Mouse (Mus musculus) left cerebral cortex, adult 2 months (tissue): ENCODE data around the gene Adss. TPM values are rescaled to one million over a fixed set of nuclear protein-coding genes. Genes with fewer than 3 reads are reported as not detected.
A peak's percentile ranks its signal among the peaks of the same experiment; 100 is the strongest.
"Not testable (repeated sequence)": the region's sequence is repeated elsewhere in the genome, so short reads cannot be mapped to it uniquely, and the experiment has no call there.

ENCODE experiments used
- DNase-seq, 2 experiments: peaks; one replicate each; pipeline ENCODE4 v3.0.0; 2021 to 2022; ENCODE audit warnings: low spot score in 2 of 2, mixed read lengths in 1 of 2; ENCODE audit errors: extremely low spot score in 1 of 2
- H3K27ac ChIP-seq: fragments of 200-600 bp; 2 replicates; pipeline ENCODE4 v1.8.1; 2022
- H3K4me3 ChIP-seq: fragments of 200-600 bp; 2 replicates; pipeline ENCODE4 v1.8.1; 2022
- CTCF ChIP-seq: fragments of 200-600 bp; IDR thresholded peaks from 2 replicates; pipeline ENCODE4 v1.8.1; 2022; ENCODE audit warnings: antibody characterized with exemption, mild to moderate bottlenecking, moderate library complexity
- intact Hi-C: fragments of 180-260 bp; cut with DNase I; formaldehyde crosslinking; loops from one replicate; pipeline ENCODE4 v1.15.1; 2025
- long read RNA-seq, 2 experiments: library from polyadenylated mRNA; stranded (forward); transcript quantifications; one replicate each; pipeline ENCODE4 v2.0.0; 2021; ENCODE audit warnings: borderline mapping rate in 2 of 2
- total RNA-seq, 2 experiments: library from RNA; stranded (reverse); gene quantifications; 2 replicates each; pipeline ENCODE4 v1.2.3; 2021

The Adss gene
- 10 to 100 TPM; 67.1 to 71.4 TPM for total RNA-seq
- long read RNA-seq, experiment 1, transcript Adss-201 (13 exons, 2,771 nt): major isoform, 84 of 111 reads
- long read RNA-seq, experiment 1, partial matches to known transcripts: 2 of 111 reads
- long read RNA-seq, experiment 1, other reads (novel, unspliced or antisense): 25 of 111 reads
- long read RNA-seq, experiment 2, transcript Adss-201 (13 exons, 2,771 nt): major isoform, 57 of 101 reads
- long read RNA-seq, experiment 2, partial matches to known transcripts: 4 of 101 reads
- long read RNA-seq, experiment 2, other reads (novel, unspliced or antisense): 40 of 101 reads

- DNase-seq: peak; percentile 96 to 98
- H3K27ac ChIP-seq: peak within 1 kb of the TSS; percentile 83
- intact Hi-C loops: loop anchor here (2.0 to 10.0 kb wide), 2 partner anchors 186 to 388 kb away; partner anchors contain the start of genes Catspere2 and Desi2
- no peak for TF ChIP-seq CTCF
- H3K4me3 ChIP-seq: peak within 1 kb of the TSS; percentile 98
Measured at GRCm38 (mm10) chr1:177796193-177796939, at the start of gene Adss. Adss (minus strand) TSS chr1:177796511.

DNA sequence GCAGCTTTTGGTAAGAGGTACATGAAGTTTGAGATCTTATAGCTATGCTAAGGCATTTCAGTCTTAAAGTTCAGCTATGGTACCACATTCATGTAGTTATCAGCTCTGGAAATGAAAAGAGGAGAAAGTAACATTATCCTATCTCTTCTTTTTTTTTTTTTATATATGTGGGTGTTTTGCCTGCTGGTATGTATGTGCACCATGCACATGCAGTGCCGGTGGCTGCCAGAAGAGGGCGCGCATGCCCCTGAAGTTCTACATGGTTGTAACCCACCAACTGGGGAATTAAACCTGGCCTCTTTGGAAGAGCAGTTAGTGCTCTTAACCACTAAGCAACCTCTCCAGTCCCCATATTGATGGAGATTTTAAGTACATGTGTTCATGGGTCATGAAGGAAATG, 49.5 kb upstream of the Adss start:
- peak; percentile 12 for TF ChIP-seq CTCF
- H3K27ac ChIP-seq, H3K4me3 ChIP-seq, DNase-seq, intact Hi-C loops: not testable (repeated sequence)

DNA sequence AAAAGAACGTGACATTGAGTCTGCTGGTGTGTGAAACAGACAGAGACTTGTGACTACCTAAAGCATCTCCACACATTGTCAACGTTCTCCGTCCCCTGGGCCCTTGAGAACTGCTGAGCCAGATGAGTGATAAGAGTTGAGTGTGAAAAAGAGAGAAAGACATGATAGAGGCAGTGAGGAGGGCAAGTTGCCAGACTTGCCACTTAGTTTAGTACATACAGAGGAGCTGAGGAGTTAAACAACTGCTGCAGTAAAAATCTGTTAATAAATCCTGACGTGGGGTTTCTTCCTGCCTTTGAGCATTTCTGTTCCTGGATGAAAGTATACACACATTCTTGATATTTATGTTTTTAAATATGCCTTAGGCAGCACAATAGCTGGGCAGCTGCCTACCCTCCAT, 31.5 kb upstream of the Adss start:
- DNase-seq, H3K27ac ChIP-seq, H3K4me3 ChIP-seq, intact Hi-C loops: not testable (repeated sequence)

DNA sequence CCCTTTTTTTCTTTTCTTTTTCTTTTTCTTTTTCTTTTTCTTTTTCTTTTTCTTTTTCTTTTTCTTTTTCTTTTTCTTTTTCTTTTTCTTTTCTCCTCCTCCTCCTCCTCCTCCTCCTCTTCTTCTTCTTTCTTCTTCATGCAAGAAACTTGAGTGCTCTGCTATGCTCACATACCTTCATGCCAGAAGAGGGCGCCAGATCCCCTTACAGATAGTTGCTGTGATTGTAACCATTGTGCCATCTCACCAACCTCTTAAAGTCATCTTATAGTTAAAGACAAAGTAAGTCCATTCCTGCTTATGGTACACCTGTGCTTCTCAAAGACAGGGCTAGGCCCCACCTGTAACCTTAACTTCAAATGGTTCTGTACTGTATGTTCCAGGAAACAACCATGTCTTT, 10.5 kb upstream of the Adss start:
- H3K4me3 ChIP-seq, intact Hi-C loops, DNase-seq, H3K27ac ChIP-seq: not testable (repeated sequence)
- TF ChIP-seq CTCF: peak; percentile 9

DNA sequence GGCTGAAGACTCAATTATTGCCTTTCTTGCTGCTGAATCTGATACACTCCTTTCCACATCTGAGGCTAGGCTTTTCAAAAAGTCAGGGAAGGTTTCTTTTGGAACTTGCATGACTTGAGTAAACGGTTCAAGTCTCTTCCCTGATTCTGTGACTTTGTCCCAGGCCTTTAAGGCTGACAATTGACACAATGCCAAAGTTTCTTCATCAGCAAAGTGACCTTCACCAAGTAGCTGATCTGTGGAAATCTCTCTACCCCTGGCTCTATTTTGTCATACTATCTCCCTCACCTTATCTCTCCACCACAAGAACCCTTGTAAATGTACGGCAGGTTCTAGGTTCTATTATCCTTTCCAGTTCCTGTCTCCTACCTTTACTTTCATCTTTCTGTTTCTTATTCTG, 7.2 kb upstream of the Adss start:
- intact Hi-C loops: no loop called here
- no peak for DNase-seq
- Histone ChIP-seq H3K4me3 (no peak overlapping the region), H3K27ac (no peak overlapping the region)
- no peak for TF ChIP-seq CTCF

GRCm38 (mm10) chr1:177797151-177797755, 942 bp upstream of the Adss start:
- no peak for DNase-seq
- H3K27ac ChIP-seq: peak overlapping the region; percentile 83; the same call in 1 of the 2 replicates
- intact Hi-C loops: loop anchor here (2.0 to 10.0 kb wide), 2 partner anchors 186 to 388 kb away; partner anchors contain the start of genes Catspere2 and Desi2
- TF ChIP-seq CTCF: peak; percentile 12; the same call in 1 of the 2 replicates
- no peak overlapping the region for H3K4me3 ChIP-seq

GRCm38 (mm10) chr1:177795421-177796192, 704 bp downstream of the Adss start:
- intact Hi-C loops: loop anchor here (2.0 to 10.0 kb wide), 2 partner anchors 187 to 389 kb away; partner anchors contain the start of genes Catspere2 and Desi2
- H3K4me3 ChIP-seq: peak overlapping the region; percentile 98
- peak overlapping the region; percentile 83 for H3K27ac ChIP-seq
- no peak for TF ChIP-seq CTCF
- peak in 1 of 2 experiments; percentile 49 for DNase-seq

DNA sequence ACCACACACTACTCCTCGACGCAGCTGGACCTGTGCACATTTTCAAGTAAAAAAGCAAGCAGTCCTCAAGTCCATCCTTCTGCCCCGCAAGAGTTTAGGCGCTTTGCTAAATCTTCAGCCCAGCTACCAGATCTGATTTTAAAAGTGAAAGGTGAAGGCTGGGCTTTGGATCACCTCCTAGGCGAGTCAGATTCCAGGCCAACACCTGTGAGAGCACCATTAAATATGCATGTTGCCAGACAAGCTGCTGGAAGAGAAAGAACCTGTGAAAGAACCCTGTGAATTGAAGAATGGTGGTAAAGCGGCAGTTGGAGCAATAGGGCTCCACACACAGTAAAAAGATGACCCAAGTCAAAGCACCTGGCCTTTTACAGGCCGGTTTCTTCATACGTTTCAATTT, 1.4 kb downstream of the Adss start:
- TF ChIP-seq CTCF: no peak
- intact Hi-C loops: loop anchor here (10.0 kb wide), 1 partner anchor 390 kb away; the partner anchor contains the start of gene Desi2
- no peak overlapping the region for H3K27ac ChIP-seq
- DNase-seq: no peak
- H3K4me3 ChIP-seq: peak overlapping the region; percentile 98

GRCm38 (mm10) chr1:177792835-177793234, 3.5 kb downstream of the Adss start:
- H3K4me3 ChIP-seq: no peak overlapping the region
- intact Hi-C loops: loop anchor here (10.0 kb wide), 1 partner anchor 392 kb away; the partner anchor contains the start of gene Desi2
- no peak for DNase-seq
- H3K27ac ChIP-seq: no peak overlapping the region
- TF ChIP-seq CTCF: no peak

DNA sequence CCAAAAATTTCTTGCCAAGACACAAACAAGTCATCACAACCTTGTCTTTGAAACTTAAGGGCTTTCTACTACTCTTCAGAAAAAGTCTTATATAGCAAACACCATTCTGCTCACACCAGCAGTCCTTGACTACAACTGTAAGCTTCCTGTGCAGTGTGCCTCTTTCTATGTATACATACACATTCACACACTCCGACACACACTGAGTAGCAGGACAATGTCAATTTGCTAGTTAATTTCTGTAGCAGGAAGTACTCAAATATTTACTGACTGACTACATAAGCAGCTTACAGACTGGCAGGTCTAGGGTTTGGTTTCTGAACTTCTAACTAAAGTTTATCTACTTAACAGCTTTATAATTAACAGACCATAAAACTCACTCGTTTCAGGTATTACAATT, 18.9 kb downstream of the Adss start:
- no peak for DNase-seq
- TF ChIP-seq CTCF: no peak
- Histone ChIP-seq H3K27ac (no peak overlapping the region), H3K4me3 (no peak overlapping the region)
- intact Hi-C loops: no loop called here

DNA sequence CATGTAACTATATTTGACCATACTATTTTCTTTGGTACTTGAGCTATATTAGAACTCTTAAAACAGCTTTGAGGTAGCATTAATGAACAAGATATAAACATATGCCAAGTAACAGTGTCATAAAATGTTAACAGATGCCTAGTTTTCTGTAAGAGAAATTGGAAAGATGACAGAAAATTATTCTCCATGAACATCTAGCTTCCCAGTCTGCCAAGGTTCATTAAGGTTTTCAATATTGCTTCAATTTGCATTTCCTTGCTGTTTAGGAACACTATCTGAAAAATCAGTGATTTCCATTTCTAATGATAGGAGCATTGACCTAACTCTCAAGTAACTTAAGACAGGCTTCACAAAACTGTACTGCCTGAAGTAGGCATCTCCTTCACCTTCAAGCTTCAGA, 27.4 kb downstream of the Adss start:
- no peak overlapping the region for H3K27ac ChIP-seq
- TF ChIP-seq CTCF: no peak
- H3K4me3 ChIP-seq: no peak overlapping the region
- DNase-seq: no peak
- intact Hi-C loops: no loop called here
